In the genomic region with DNA sequence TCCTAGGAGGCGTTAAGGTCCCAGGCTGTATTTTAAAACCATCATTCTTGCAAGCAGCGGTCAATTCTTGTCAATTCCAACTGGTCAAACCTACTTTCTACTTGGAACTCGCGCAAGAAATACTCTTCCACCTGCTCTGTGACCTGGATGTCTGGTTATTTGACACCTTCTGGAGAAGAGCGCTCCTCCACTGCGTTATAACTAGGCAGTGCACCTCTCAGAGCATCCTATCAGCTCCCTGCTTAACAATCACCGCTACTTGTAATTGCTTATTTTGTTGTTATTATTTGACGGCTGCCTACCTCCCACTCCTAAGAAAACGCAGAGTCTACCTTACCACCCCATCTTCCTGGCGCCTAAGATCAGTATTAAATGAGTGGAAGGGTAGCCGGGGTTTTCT, we compare ENCODE assay signal across 10 mouse cellular contexts. TPM values are rescaled to one million over a fixed set of nuclear protein-coding genes. Genes with fewer than 3 reads are reported as not detected.
DNase-seq lines count a peak whose midpoint lies in the region; ATAC-seq and TF ChIP-seq lines count a peak whose summit lies in the region.
"Had no signal": no experiment of that assay in that cellular context is flagged by ENCODE, and none has a peak within 500 bp of the region (broad histone marks: within the 10 kb centered on the region; RNA-seq: fewer than 3 reads in every experiment).

No protein-coding gene starts in this region.

- intact Hi-C loops in heart, postnatal 25 days (cut with DNase I): no loop called here

- peaks cover 47% of the 10 kb centered on the region for H3K79me2 ChIP-seq in CH12.LX (replicated peaks; ENCODE audit: control insufficient read depth, extremely low read depth, insufficient read depth, poor library complexity, severe bottlenecking)

- H3K9ac ChIP-seq in CH12.LX (ENCODE audit: insufficient read depth, low read depth): peak overlapping the region; percentile 75
- H3K9ac ChIP-seq in limb, embryonic 14.5 days (ENCODE audit: low read depth, low read length, severe bottlenecking): peak overlapping the region; percentile 74
- H3K9ac ChIP-seq in stomach, embryonic 16.5 days (ENCODE audit: low read length): peak overlapping the region; percentile 90

- peak overlapping the region; percentile 99 for H3K4me2 ChIP-seq in CH12.LX (ENCODE audit: insufficient read depth, low read depth, poor library complexity, severe bottlenecking)
- H3K4me2 ChIP-seq in limb, embryonic 14.5 days (replicated peaks; ENCODE audit: low read depth, low read length, severe bottlenecking): peak overlapping the region; percentile 91
- peak overlapping the region; percentile 68 for H3K4me2 ChIP-seq in stomach, embryonic 16.5 days (ENCODE audit: low read depth, low read length)

- H3K4me3 ChIP-seq in heart, embryonic 10.5 days: peak overlapping the region; percentile 75
- peak overlapping the region; percentile 89 to 96 (median 93) for H3K4me3 ChIP-seq in CH12.LX (replicated peaks in 1 of 3; ENCODE audit: low read depth in 2 of 3, low read length in 2 of 3, poor library complexity in 1 of 3)
- H3K4me3 ChIP-seq in limb, embryonic 14.5 days (replicated peaks; ENCODE audit: low read length): peak overlapping the region; percentile 74
- H3K4me3 ChIP-seq in stomach, embryonic 16.5 days (replicated peaks; ENCODE audit: low read length): peak overlapping the region; percentile 94

- no peaks in the 10 kb centered on the region for H3K27me3 ChIP-seq in heart, embryonic 10.5 days (ENCODE audit: insufficient read depth, poor library complexity, severe bottlenecking)
- no peaks in the 10 kb centered on the region for H3K27me3 ChIP-seq in CH12.LX (replicated peaks)
- no peaks in the 10 kb centered on the region for H3K27me3 ChIP-seq in limb, embryonic 14.5 days (ENCODE audit: control insufficient read depth, insufficient read depth, low read length)
- H3K27me3 ChIP-seq in stomach, embryonic 16.5 days (ENCODE audit: control insufficient read depth, insufficient read depth, low read length): no peaks in the 10 kb centered on the region
- H3K27me3 ChIP-seq: Patski had no signal

- H3K27ac ChIP-seq in heart, embryonic 10.5 days: peak overlapping the region; percentile 96
- no peak overlapping the region for H3K27ac ChIP-seq in CH12.LX (ENCODE audit: insufficient read depth, low read depth)
- 0 out of 2 replicates have a peak overlapping the region, but pooled peaks have one; percentile 59 for H3K27ac ChIP-seq in limb, embryonic 14.5 days (replicated peaks; ENCODE audit: low read depth, low read length)
- peak overlapping the region; percentile 52 for H3K27ac ChIP-seq in stomach, embryonic 16.5 days (ENCODE audit: low read length)

- H3K36me3 ChIP-seq in heart, embryonic 10.5 days: peaks cover 26% of the 10 kb centered on the region
- H3K36me3 ChIP-seq in CH12.LX (replicated peaks in 1 of 2; ENCODE audit: control insufficient read depth in 1 of 2, insufficient read depth in 1 of 2, low read length in 1 of 2): peaks cover 24 to 38% of the 10 kb centered on the region in 2 experiments
- H3K36me3 ChIP-seq in limb, embryonic 14.5 days (ENCODE audit: control insufficient read depth, insufficient read depth, low read length): peaks cover 26% of the 10 kb centered on the region
- H3K36me3 ChIP-seq in stomach, embryonic 16.5 days (ENCODE audit: control insufficient read depth, insufficient read depth, low read length): peaks cover 6% of the 10 kb centered on the region

- 2% methylated on average over 11 of the region's 11 CpGs for WGBS in heart, embryonic 10.5 days
- whole genome bisulfite sequencing in limb, embryonic 14.5 days: under 1% methylated on average over 11 of the region's 11 CpGs
- under 1% methylated on average over 11 of the region's 11 CpGs for WGBS in stomach, embryonic 16.5 days

- ATAC-seq in erythroid progenitor cell, adult 5-6 weeks (replicated peaks; ENCODE audit: low FRiP score, poor library complexity, severe bottlenecking): 0 out of 2 replicates have a peak, but pooled peaks have one; percentile 28
- no peak for ATAC-seq in limb, embryonic 14.5 days (ENCODE audit: low FRiP score, low read depth)
- no peak for ATAC-seq in stomach, embryonic 16.5 days (ENCODE audit: insufficient read depth, low FRiP score)

- TF ChIP-seq RAD21 in CH12.LX (IDR thresholded peaks at IDR 0.05; ENCODE audit: low read depth, low read length): no peak

- no peak for TF ChIP-seq POLR2A in CH12.LX (IDR thresholded peaks at IDR 0.05; ENCODE audit: low read depth, low read length)
- TF ChIP-seq POLR2A in limb, embryonic 14.5 days (IDR thresholded peaks at IDR 0.05; ENCODE audit: borderline replicate concordance, extremely low read depth, insufficient read depth, insufficient read length): no peak

- peak; percentile 75 for DNase-seq in heart, embryonic 10.5 days (ENCODE audit: low spot score)
- DNase-seq in heart, postnatal 25 days (ENCODE audit: low spot score): no peak
- DNase-seq in CH12.LX (ENCODE audit: extremely low read depth): no peak
- DNase-seq in limb, embryonic 14.5 days (ENCODE audit: low spot score): no peak
- DNase-seq in urinary bladder, postnatal 4 days (ENCODE audit: low spot score in 2 of 2): no peak
- no peak for DNase-seq in ovary, postnatal 10 days (ENCODE audit: low spot score)

- TF ChIP-seq EP300 in CH12.LX (IDR thresholded peaks at IDR 0.05; ENCODE audit: low read length): no peak

- in situ Hi-C loops in CH12.LX (cut with MboI; ENCODE audit: low pct_ligation_motif_present, low pct_unique_long_range_greater_than_20kb, low sequenced_read_pairs): loop anchor here (25.0 kb wide), 1 partner anchor 526 kb away; no protein-coding TSS in a partner anchor

- peaks cover 13% of the 10 kb centered on the region for H3K4me1 ChIP-seq in heart, embryonic 10.5 days
- peaks cover 5 to 27% of the 10 kb centered on the region in 2 experiments for H3K4me1 ChIP-seq in CH12.LX (ENCODE audit: control insufficient read depth in 1 of 2, insufficient read depth in 2 of 2)
- H3K4me1 ChIP-seq in limb, embryonic 14.5 days (ENCODE audit: control insufficient read depth, insufficient read depth, low read length): peaks cover 9% of the 10 kb centered on the region
- H3K4me1 ChIP-seq in stomach, embryonic 16.5 days (ENCODE audit: control insufficient read depth, insufficient read depth, low read length): peaks cover 13% of the 10 kb centered on the region

- dilution Hi-C loops in CH12.LX (cut with MboI; ENCODE audit: extremely low pct_ligation_motif_present, extremely low pct_unique_long_range_greater_than_20kb, low sequenced_read_pairs): no loop called here

- H3K9me3 ChIP-seq in heart, embryonic 10.5 days: no peaks in the 10 kb centered on the region
- H3K9me3 ChIP-seq in CH12.LX (replicated peaks; ENCODE audit: low read length): no peaks in the 10 kb centered on the region
- no peaks in the 10 kb centered on the region for H3K9me3 ChIP-seq in limb, embryonic 14.5 days (ENCODE audit: control insufficient read depth, low read length)
- H3K9me3 ChIP-seq in stomach, embryonic 16.5 days (replicated peaks; ENCODE audit: control insufficient read depth, low read length): no peaks in the 10 kb centered on the region

- no peak for TF ChIP-seq CTCF in CH12.LX (conservative IDR thresholded peaks at IDR 0.05 in 1 of 2, IDR thresholded peaks at IDR 0.05 in 1 of 2; ENCODE audit: low read depth in 2 of 2, low read length in 2 of 2)

RNA-seq across cellular contexts. Expression of gene Snrpf, which starts 0.7 kb away (rescaled TPM):
- 108 and 145 TPM in 2 replicates for polyA plus RNA-seq in heart, embryonic 10.5 days (2016; fragmentation: Nextera tagmentation; extraction: Ambion mirVana)
- 10 to 100 TPM; 10.8 to 12.5 TPM for total RNA-seq in heart, postnatal 25 days (2021)
- total RNA-seq in CH12.LX (2012; rRNA removed) (184 and 191 TPM in 2 replicates), CH12.LX (2014; rRNA removed) (186 and 207 TPM in 2 replicates)
- polyA plus RNA-seq in CH12.LX (2012; ENCODE audit: insufficient read length, low read depth): 144 and 159 TPM in 2 replicates
- 62.5 and 62.7 TPM in 2 replicates for total RNA-seq in erythroid progenitor cell, adult 5-6 weeks (2015; ENCODE audit: low replicate concordance)
- total RNA-seq in erythroid progenitor cell, adult 5-6 weeks (2017; ENCODE audit: low replicate concordance): 59.3 and 83.2 TPM in 2 replicates
- polyA plus RNA-seq in limb, embryonic 14.5 days (2012; rRNA removed): 145 and 181 TPM in 2 replicates
- 125 and 129 TPM in 2 replicates for polyA plus RNA-seq in limb, embryonic 14.5 days (2014; fragmentation: Nextera tagmentation; extraction: Ambion mirVana)
- 83.3 and 93.2 TPM in 2 replicates for polyA plus RNA-seq in stomach, embryonic 16.5 days (2015; fragmentation: Nextera tagmentation; extraction: Ambion mirVana)

RNA-seq across cellular contexts. Expression of gene Ccdc38, which starts 48.4 kb away (rescaled TPM):
- polyA plus RNA-seq in heart, embryonic 10.5 days (2016; fragmentation: Nextera tagmentation; extraction: Ambion mirVana): 0.17 and 0.35 TPM in 2 replicates
- total RNA-seq in heart, postnatal 25 days (2021): not detected
- total RNA-seq in CH12.LX (2012; rRNA removed) (6.6 and 9.2 TPM in 2 replicates), CH12.LX (2014; rRNA removed) (47.3 and 55.8 TPM in 2 replicates)
- 17.9 and 22.2 TPM in 2 replicates for polyA plus RNA-seq in CH12.LX (2012; ENCODE audit: insufficient read length, low read depth)
- total RNA-seq in erythroid progenitor cell, adult 5-6 weeks (2015; ENCODE audit: low replicate concordance): not detected in 2 replicates
- total RNA-seq in erythroid progenitor cell, adult 5-6 weeks (2017; ENCODE audit: low replicate concordance): 0.26 TPM in 1 of 2 replicates, not detected in the other
- polyA plus RNA-seq in limb, embryonic 14.5 days (2012; rRNA removed): 0.01 and 0.03 TPM in 2 replicates
- polyA plus RNA-seq in limb, embryonic 14.5 days (2014; fragmentation: Nextera tagmentation; extraction: Ambion mirVana): 0.35 and 0.39 TPM in 2 replicates
- 0.25 and 0.35 TPM in 2 replicates for polyA plus RNA-seq in stomach, embryonic 16.5 days (2015; fragmentation: Nextera tagmentation; extraction: Ambion mirVana)
- total RNA-seq: neutrophil, adult 5-6 weeks had no signal

RNA-seq across cellular contexts. Expression of gene Amdhd1, which starts 49.0 kb away (rescaled TPM):
- 0.26 and 1.5 TPM in 2 replicates for polyA plus RNA-seq in heart, embryonic 10.5 days (2016; fragmentation: Nextera tagmentation; extraction: Ambion mirVana)
- total RNA-seq in heart, postnatal 25 days (2021): not detected
- total RNA-seq in CH12.LX (2012; rRNA removed) (4.6 and 8.4 TPM in 2 replicates), CH12.LX (2014; rRNA removed) (2.4 and 3.3 TPM in 2 replicates)
- 2.3 and 2.4 TPM in 2 replicates for polyA plus RNA-seq in CH12.LX (2012; ENCODE audit: insufficient read length, low read depth)
- total RNA-seq in erythroid progenitor cell, adult 5-6 weeks (2015; ENCODE audit: low replicate concordance): 0.42 TPM in 1 of 2 replicates, not detected in the other
- not detected in 2 replicates for total RNA-seq in erythroid progenitor cell, adult 5-6 weeks (2017; ENCODE audit: low replicate concordance)
- 0.16 and 0.20 TPM in 2 replicates for polyA plus RNA-seq in limb, embryonic 14.5 days (2012; rRNA removed)
- 0.17 and 0.32 TPM in 2 replicates for polyA plus RNA-seq in limb, embryonic 14.5 days (2014; fragmentation: Nextera tagmentation; extraction: Ambion mirVana)
- 1.3 and 1.7 TPM in 2 replicates for polyA plus RNA-seq in stomach, embryonic 16.5 days (2015; fragmentation: Nextera tagmentation; extraction: Ambion mirVana)
- total RNA-seq: neutrophil, adult 5-6 weeks had no signal

RNA-seq across cellular contexts. Expression of gene Ntn4, which starts 51.7 kb away (rescaled TPM):
- 0.06 and 0.40 TPM in 2 replicates for polyA plus RNA-seq in heart, embryonic 10.5 days (2016; fragmentation: Nextera tagmentation; extraction: Ambion mirVana)
- 10 to 100 TPM; 12.2 to 14.1 TPM for total RNA-seq in heart, postnatal 25 days (2021)
- total RNA-seq in CH12.LX (2012; rRNA removed) (not detected in 2 replicates), CH12.LX (2014; rRNA removed) (not detected in 2 replicates)
- polyA plus RNA-seq in CH12.LX (2012; ENCODE audit: insufficient read length, low read depth): not detected in 2 replicates
- 16.6 and 18.0 TPM in 2 replicates for total RNA-seq in erythroid progenitor cell, adult 5-6 weeks (2015; ENCODE audit: low replicate concordance)
- 10.0 and 18.5 TPM in 2 replicates for total RNA-seq in erythroid progenitor cell, adult 5-6 weeks (2017; ENCODE audit: low replicate concordance)
- polyA plus RNA-seq in limb, embryonic 14.5 days (2012; rRNA removed): 3.6 and 4.0 TPM in 2 replicates
- polyA plus RNA-seq in limb, embryonic 14.5 days (2014; fragmentation: Nextera tagmentation; extraction: Ambion mirVana): 1.3 and 1.4 TPM in 2 replicates
- 0.39 and 0.74 TPM in 2 replicates for polyA plus RNA-seq in stomach, embryonic 16.5 days (2015; fragmentation: Nextera tagmentation; extraction: Ambion mirVana)
- total RNA-seq: neutrophil, adult 5-6 weeks had no signal

Comparison
In these comparisons a context has a peak if more than half of its experiments do, and no peak if none do; other contexts are left out.
1. RNA of gene Ccdc38, which starts 48.4 kb away (polyA plus RNA-seq): 17.9 to 22.2 TPM in CH12.LX; 0.01 to 0.39 TPM in limb, embryonic 14.5 days, 0.17 to 0.35 TPM in heart, embryonic 10.5 days and 0.25 to 0.35 TPM in stomach, embryonic 16.5 days; every median in the first group is over 10 times any median in the second.
2. Peak in every context shown above with its lines, with median percentiles within 50 percentile points of each other: H3K4me3 ChIP-seq, H3K4me2 ChIP-seq and H3K9ac ChIP-seq.